Mouse (Mus musculus) hindbrain, embryonic 11.5 days (tissue): ENCODE data around the gene 1500015O10Rik. TPM values are rescaled to one million over a fixed set of nuclear protein-coding genes. Genes with fewer than 3 reads are reported as not detected.

Experiments used
- ATAC-seq: fragments of 200-750 bp; cut with Nextera tagmentation; 2 replicates; pipeline ENCODE4 v1.8.0; 2017; ENCODE audit warnings: mild to moderate bottlenecking, moderate TSS enrichment, moderate library complexity; ENCODE audit not compliant: low FRiP score
- DNase-seq: peaks from one replicate; pipeline ENCODE4 v3.0.0-alpha.2; 2015; ENCODE audit warnings: low spot score
- H3K27ac ChIP-seq: fragments of 300-500 bp; sonication (generic); 2 replicates; pipeline ENCODE4 v1.5.1; 2014; ENCODE audit warnings: mild to moderate bottlenecking, low read depth, low read length
- H3K27me3 ChIP-seq: fragments of 300-500 bp; sonication (generic); 2 replicates; pipeline ENCODE4 v1.6.1; 2014; ENCODE audit warnings: mild to moderate bottlenecking, low read length, moderate library complexity, mixed read lengths; ENCODE audit not compliant: control insufficient read depth, insufficient read depth
- H3K36me3 ChIP-seq: fragments of 300-500 bp; sonication (generic); 2 replicates; pipeline ENCODE4 v1.6.1; 2014; ENCODE audit warnings: mild to moderate bottlenecking, low read length, moderate library complexity, mixed read lengths; ENCODE audit not compliant: control insufficient read depth, insufficient read depth
- H3K4me1 ChIP-seq: fragments of 300-500 bp; sonication (generic); replicated peaks from 2 replicates; pipeline ENCODE4 v1.6.1; 2014; ENCODE audit warnings: low read length, mixed read lengths; ENCODE audit not compliant: control insufficient read depth, insufficient read depth
- H3K4me2 ChIP-seq: fragments of 300-500 bp; sonication (generic); replicated peaks from 2 replicates; pipeline ENCODE4 v1.6.1; 2014; ENCODE audit warnings: mild to moderate bottlenecking, low read depth, low read length
- H3K4me3 ChIP-seq: fragments of 300-500 bp; sonication (generic); 2 replicates; pipeline ENCODE4 v1.5.1; 2014; ENCODE audit warnings: low read depth, low read length
- H3K9ac ChIP-seq: fragments of 300-500 bp; sonication (generic); 2 replicates; pipeline ENCODE4 v1.6.1; 2014; ENCODE audit warnings: low read depth, low read length
- H3K9me3 ChIP-seq: fragments of 300-500 bp; sonication (generic); 2 replicates; pipeline ENCODE4 v1.6.1; 2016; ENCODE audit warnings: low read length; ENCODE audit not compliant: control insufficient read depth
- WGBS: fragments of 180-500 bp; shearing (Covaris S2); extraction: QIAGEN DNeasy Blood & Tissue Kit; methylation state at CpG from one replicate; pipeline ENCODE4 v1.1.7; 2014; 5-methylcytosine and 5-hydroxymethylcytosine counted together
- polyA plus RNA-seq: library from polyadenylated mRNA; unstranded; fragments of >200 nt; fragmentation: Nextera tagmentation; extraction: Ambion mirVana; gene quantifications from 2 replicates; pipeline ENCODE4 v1.2.1, GENCODE M21; 2014

Gene 1500015O10Rik
- polyA plus RNA-seq, 1 experiment from 2014 or later, result 6.3 TPM

DNA sequence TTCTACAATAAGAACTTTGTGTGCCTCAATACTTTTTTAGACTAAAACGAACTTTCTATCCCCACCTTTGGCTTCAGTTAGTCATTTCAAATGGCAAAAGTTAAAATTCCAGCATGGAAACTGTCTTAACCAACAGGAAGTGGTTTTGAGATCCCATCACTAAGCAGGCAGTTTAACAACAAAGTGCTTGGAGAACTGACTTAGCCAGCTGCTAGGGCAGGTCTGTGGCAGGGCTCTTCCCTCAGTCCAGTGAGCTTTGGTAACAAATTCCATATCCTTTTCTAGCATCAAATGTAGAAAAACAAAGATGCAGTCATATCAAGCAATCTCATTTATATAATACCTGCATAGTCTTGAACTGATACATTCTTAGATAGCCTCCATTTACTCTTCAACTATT lies 7.9 kb upstream of the 1500015O10Rik start:
- no peak overlapping the region for H3K4me3 ChIP-seq
- H3K4me2 ChIP-seq, result no peak overlapping the region
- no peak overlapping the region for H3K27ac ChIP-seq
- ATAC-seq, result no peak
- DNase-seq, result no peak
- H3K9ac ChIP-seq, result no peak overlapping the region
- WGBS, result 76% methylated on average over 1 of the region's 1 CpGs
- H3K4me1 ChIP-seq, result no peaks in the 10 kb centered on the region
- H3K27me3 ChIP-seq, result no peaks in the 10 kb centered on the region
- no peaks in the 10 kb centered on the region for H3K36me3 ChIP-seq
- H3K9me3 ChIP-seq, result no peaks in the 10 kb centered on the region

DNA sequence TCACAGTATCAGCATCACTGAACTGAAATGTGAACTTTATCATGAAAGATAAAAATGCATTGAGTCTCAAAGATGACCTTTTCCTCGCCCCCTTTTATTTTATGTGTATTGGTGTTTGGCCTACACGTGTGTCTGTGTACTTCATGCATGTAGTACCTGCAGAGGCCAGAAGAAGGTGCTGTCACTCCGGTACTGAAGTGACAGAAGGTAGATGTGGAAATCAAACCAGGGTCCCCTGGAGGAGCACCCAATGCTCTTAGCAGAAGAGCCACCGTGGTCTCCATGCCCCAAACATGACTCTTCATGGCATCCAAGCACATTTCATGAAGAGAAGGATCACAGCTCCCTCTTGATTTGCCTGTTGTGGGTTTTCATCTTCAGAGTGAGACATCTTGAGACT lies 1.7 kb downstream of the 1500015O10Rik start:
- WGBS, result 84% methylated on average over 4 of the region's 4 CpGs
- Histone ChIP-seq H3K27me3 (no peaks in the 10 kb centered on the region), H3K27ac (no peak overlapping the region)

GRCm38 (mm10) chr1:43732657-43733056 lies 2.3 kb downstream of the 1500015O10Rik start:
- Histone ChIP-seq H3K4me1 (no peaks in the 10 kb centered on the region), H3K4me3 (no peak overlapping the region), H3K4me2 (no peak overlapping the region), H3K36me3 (no peaks in the 10 kb centered on the region), H3K27me3 (no peaks in the 10 kb centered on the region), H3K9me3 (no peaks in the 10 kb centered on the region), H3K27ac (no peak overlapping the region), H3K9ac (no peak overlapping the region)
- WGBS, result 91% methylated on average over 1 of the region's 1 CpGs
- DNase-seq (no peak), ATAC-seq (no peak)

More for the DNA sequence above, 1.7 kb downstream of the 1500015O10Rik start:
- H3K4me2 ChIP-seq, result no peak overlapping the region
- DNase-seq (no peak), ATAC-seq (no peak)
- H3K9ac ChIP-seq, result no peak overlapping the region
- no peaks in the 10 kb centered on the region for H3K36me3 ChIP-seq
- no peaks in the 10 kb centered on the region for H3K4me1 ChIP-seq
- H3K4me3 ChIP-seq, result no peak overlapping the region
- H3K9me3 ChIP-seq, result no peaks in the 10 kb centered on the region

DNA sequence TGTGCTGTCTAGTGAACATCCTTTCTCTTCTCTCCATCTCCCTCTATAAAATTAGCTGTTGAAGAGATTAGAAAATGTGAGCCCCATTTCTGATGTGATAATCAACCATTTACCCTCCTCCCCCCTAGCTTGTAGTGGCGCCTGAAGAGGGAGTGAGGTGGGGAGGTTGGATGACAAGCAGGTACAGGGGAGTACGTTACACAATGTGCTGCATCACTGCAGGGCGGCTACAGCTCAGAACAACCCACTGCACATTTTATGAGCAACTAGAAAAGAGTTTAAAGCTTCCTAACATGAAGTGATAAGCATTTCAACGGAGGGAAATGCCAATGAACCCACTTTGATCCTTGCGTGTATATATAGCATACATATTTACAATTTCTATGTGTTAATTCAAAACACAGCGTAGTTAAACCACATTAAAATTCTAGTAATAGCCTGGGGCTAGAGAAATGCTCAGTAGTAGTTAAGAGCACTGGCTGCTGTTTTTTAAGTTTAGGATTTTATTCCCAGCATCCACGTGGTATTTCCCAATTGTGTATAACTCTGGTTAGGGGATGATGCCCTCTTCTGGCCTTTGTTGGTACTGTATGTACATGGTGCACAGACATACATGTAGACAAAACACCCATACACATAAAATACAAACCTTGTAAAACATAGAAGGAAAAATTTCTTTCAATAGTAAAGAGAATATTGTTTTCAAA lies 7.6 kb downstream of the 1500015O10Rik start:
- WGBS, result 79% methylated on average over 7 of the region's 7 CpGs
- no peak overlapping the region for H3K4me3 ChIP-seq

GRCm38 (mm10) chr1:43738519-43738894 lies 8.1 kb downstream of the 1500015O10Rik start:
- no peaks in the 10 kb centered on the region for H3K9me3 ChIP-seq
- H3K4me3 ChIP-seq, result no peak overlapping the region
- no peaks in the 10 kb centered on the region for H3K27me3 ChIP-seq
- no peaks in the 10 kb centered on the region for H3K36me3 ChIP-seq
- DNase-seq (no peak), ATAC-seq (no peak)
- H3K4me1 ChIP-seq, result no peaks in the 10 kb centered on the region
- H3K9ac ChIP-seq, result no peak overlapping the region
- no peak overlapping the region for H3K4me2 ChIP-seq
- 83% methylated on average over 10 of the region's 10 CpGs for WGBS
- no peak overlapping the region for H3K27ac ChIP-seq

More for the DNA sequence above, 7.6 kb downstream of the 1500015O10Rik start:
- Histone ChIP-seq H3K4me2 (no peak overlapping the region), H3K36me3 (no peaks in the 10 kb centered on the region), H3K4me1 (no peaks in the 10 kb centered on the region), H3K9me3 (no peaks in the 10 kb centered on the region), H3K9ac (no peak overlapping the region), H3K27me3 (no peaks in the 10 kb centered on the region), H3K27ac (no peak overlapping the region)
- 0 out of 2 replicates have a peak, but pooled peaks have one; percentile 45 for ATAC-seq
- DNase-seq, result peak; percentile 73

GRCm38 (mm10) chr1:43754448-43755312 lies 24.3 kb downstream of the 1500015O10Rik start:
- Histone ChIP-seq H3K9ac (no peak overlapping the region), H3K9me3 (no peaks in the 10 kb centered on the region), H3K4me2 (no peak overlapping the region), H3K27ac (no peak overlapping the region), H3K36me3 (no peaks in the 10 kb centered on the region; the same call in 1 of the 2 replicates), H3K4me3 (no peak overlapping the region), H3K27me3 (no peaks in the 10 kb centered on the region), H3K4me1 (no peaks in the 10 kb centered on the region)
- 95% methylated on average over 8 of the region's 8 CpGs for WGBS
- ATAC-seq (no peak), DNase-seq (no peak)

GRCm38 (mm10) chr1:43760085-43760484 lies 29.7 kb downstream of the 1500015O10Rik start:
- ATAC-seq (no peak), DNase-seq (no peak)
- no peaks in the 10 kb centered on the region for H3K36me3 ChIP-seq

GRCm38 (mm10) chr1:43764481-43764880 lies 34.1 kb downstream of the 1500015O10Rik start:
- no peak overlapping the region for H3K27ac ChIP-seq
- no peak for ATAC-seq
- DNase-seq, result no peak
- WGBS, result 94% methylated on average over 2 of the region's 2 CpGs
- no peak overlapping the region for H3K4me3 ChIP-seq
- H3K4me2 ChIP-seq, result no peak overlapping the region
- no peaks in the 10 kb centered on the region for H3K27me3 ChIP-seq
- no peaks in the 10 kb centered on the region for H3K4me1 ChIP-seq
- H3K9me3 ChIP-seq, result no peaks in the 10 kb centered on the region
- H3K36me3 ChIP-seq, result no peaks in the 10 kb centered on the region
- no peak overlapping the region for H3K9ac ChIP-seq

More at GRCm38 (mm10) chr1:43760085-43760484, 29.7 kb downstream of the 1500015O10Rik start:
- H3K27me3 ChIP-seq, result no peaks in the 10 kb centered on the region
- H3K27ac ChIP-seq, result no peak overlapping the region
- no peaks in the 10 kb centered on the region for H3K4me1 ChIP-seq
- H3K4me3 ChIP-seq, result no peak overlapping the region
- H3K4me2 ChIP-seq, result no peak overlapping the region
- H3K9me3 ChIP-seq, result no peaks in the 10 kb centered on the region
- H3K9ac ChIP-seq, result no peak overlapping the region
